Mouse (Mus musculus) heart, postnatal 14 days (tissue): ENCODE results near the gene Olfr648. TPM values are rescaled to one million over a fixed set of nuclear protein-coding genes. Genes with fewer than 3 reads are reported as not detected.
A peak's percentile ranks its signal among the peaks of the same experiment; 100 is the strongest.

Experiments
- DNase-seq, 2 experiments: peaks; one replicate each; pipeline ENCODE4 v3.0.0; 2021 to 2022
- intact Hi-C: fragments of 180-260 bp; cut with DNase I; formaldehyde crosslinking; loops from one replicate; pipeline ENCODE4 v1.15.1; 2025
- long read RNA-seq, 2 experiments: library from polyadenylated mRNA; stranded (forward); transcript quantifications; one replicate each; pipeline ENCODE4 v2.0.0; 2021
- total RNA-seq, 2 experiments: library from RNA; stranded (reverse); gene quantifications; 2 replicates each; pipeline ENCODE4 v1.2.3; 2021

Gene Olfr648
- total RNA-seq, result not detected
- long read RNA-seq, experiment 1, result 0 reads
- long read RNA-seq, experiment 2, result 0 reads

- intact Hi-C loops, result no loop called here
- no peak for DNase-seq
Observed at GRCm38 (mm10) chr7:104183292-104183691, at the start of gene Olfr648. Olfr648 (minus strand) TSS chr7:104183392.

- intact Hi-C loops, result loop anchor here (1.0 kb wide), 1 partner anchor 31 kb away; no protein-coding TSS in a partner anchor
- DNase-seq, result peak; percentile 25 to 43
Observed at GRCm38 (mm10) chr7:104231203-104231602, 48.0 kb upstream of the Olfr648 start.

GRCm38 (mm10) chr7:104218701-104219569 is 35.7 kb upstream of the Olfr648 start, which contains the start of gene Trim6:
Trim6 (plus strand) TSS chr7:104218793.
- intact Hi-C loops, result no loop called here

GRCm38 (mm10) chr7:104217881-104218280 is 34.7 kb upstream of the Olfr648 start:
- intact Hi-C loops, result no loop called here
- DNase-seq, result no peak

More at GRCm38 (mm10) chr7:104218701-104219569, 35.7 kb upstream of the Olfr648 start, which contains the start of gene Trim6:
- peak; percentile 81 to 86 for DNase-seq

GRCm38 (mm10) chr7:104216011-104216535 is 32.9 kb upstream of the Olfr648 start:
- DNase-seq, result no peak
- intact Hi-C loops, result no loop called here

- intact Hi-C loops, result no loop called here
- DNase-seq, result no peak
Observed at GRCm38 (mm10) chr7:104206197-104206596, 23.0 kb upstream of the Olfr648 start.

GRCm38 (mm10) chr7:104199822-104200221 is 16.6 kb upstream of the Olfr648 start:
- peak; percentile 71 to 80 for DNase-seq
- intact Hi-C loops, result loop anchor here (1.0 to 5.0 kb wide), 2 partner anchors 31 to 402 kb away; partner anchors contain the start of gene Olfr655

GRCm38 (mm10) chr7:104195885-104196284 is 12.7 kb upstream of the Olfr648 start, which contains the start of gene Olfr649:
Olfr649 (minus strand) TSS chr7:104195985.
- intact Hi-C loops, result no loop called here
- DNase-seq, result no peak

GRCm38 (mm10) chr7:104191275-104191674 is 8.1 kb upstream of the Olfr648 start:
- DNase-seq, result no peak
- intact Hi-C loops, result no loop called here

- no peak for DNase-seq
- intact Hi-C loops, result no loop called here
Observed at GRCm38 (mm10) chr7:104179074-104179473, 4.1 kb downstream of the Olfr648 start.

GRCm38 (mm10) chr7:104178422-104179054 is 4.7 kb downstream of the Olfr648 start:
- intact Hi-C loops, result no loop called here
- no peak for DNase-seq

GRCm38 (mm10) chr7:104175085-104175484 is 8.1 kb downstream of the Olfr648 start:
- DNase-seq, result no peak
- intact Hi-C loops, result no loop called here

GRCm38 (mm10) chr7:104169634-104170204 is 13.5 kb downstream of the Olfr648 start:
- DNase-seq, result no peak
- intact Hi-C loops, result no loop called here

GRCm38 (mm10) chr7:104167105-104167504 is 16.1 kb downstream of the Olfr648 start:
- intact Hi-C loops, result no loop called here
- DNase-seq, result no peak

GRCm38 (mm10) chr7:104150456-104150855 is 32.7 kb downstream of the Olfr648 start, which contains the start of gene Ubqlnl:
Ubqlnl (minus strand) TSS chr7:104150556.
- DNase-seq, result no peak
- intact Hi-C loops, result no loop called here

GRCm38 (mm10) chr7:104143179-104143578 is 40.0 kb downstream of the Olfr648 start, which contains the start of gene Ubqln3:
Ubqln3 (minus strand) TSS chr7:104143279.
- intact Hi-C loops, result no loop called here
- DNase-seq, result no peak

- intact Hi-C loops, result no loop called here
Observed at GRCm38 (mm10) chr7:104137305-104137704, 45.9 kb downstream of the Olfr648 start, which contains the start of gene Olfr643. Olfr643 (minus strand) TSS chr7:104137405.

GRCm38 (mm10) chr7:104129726-104130125 is 53.5 kb downstream of the Olfr648 start, which contains the start of gene Ubqln5:
Ubqln5 (minus strand) TSS chr7:104129826.
- no peak for DNase-seq
- intact Hi-C loops, result no loop called here

More at GRCm38 (mm10) chr7:104137305-104137704, 45.9 kb downstream of the Olfr648 start, which contains the start of gene Olfr643:
- DNase-seq, result no peak
